Mouse (Mus musculus): Measurements from ENCODE around the gene Yod1. TPM values are rescaled to one million over a fixed set of nuclear protein-coding genes. Genes with fewer than 3 reads are reported as not detected.

Yod1 gene
- polyA plus RNA-seq, 1 experiment, result 1.2 TPM

DNA sequence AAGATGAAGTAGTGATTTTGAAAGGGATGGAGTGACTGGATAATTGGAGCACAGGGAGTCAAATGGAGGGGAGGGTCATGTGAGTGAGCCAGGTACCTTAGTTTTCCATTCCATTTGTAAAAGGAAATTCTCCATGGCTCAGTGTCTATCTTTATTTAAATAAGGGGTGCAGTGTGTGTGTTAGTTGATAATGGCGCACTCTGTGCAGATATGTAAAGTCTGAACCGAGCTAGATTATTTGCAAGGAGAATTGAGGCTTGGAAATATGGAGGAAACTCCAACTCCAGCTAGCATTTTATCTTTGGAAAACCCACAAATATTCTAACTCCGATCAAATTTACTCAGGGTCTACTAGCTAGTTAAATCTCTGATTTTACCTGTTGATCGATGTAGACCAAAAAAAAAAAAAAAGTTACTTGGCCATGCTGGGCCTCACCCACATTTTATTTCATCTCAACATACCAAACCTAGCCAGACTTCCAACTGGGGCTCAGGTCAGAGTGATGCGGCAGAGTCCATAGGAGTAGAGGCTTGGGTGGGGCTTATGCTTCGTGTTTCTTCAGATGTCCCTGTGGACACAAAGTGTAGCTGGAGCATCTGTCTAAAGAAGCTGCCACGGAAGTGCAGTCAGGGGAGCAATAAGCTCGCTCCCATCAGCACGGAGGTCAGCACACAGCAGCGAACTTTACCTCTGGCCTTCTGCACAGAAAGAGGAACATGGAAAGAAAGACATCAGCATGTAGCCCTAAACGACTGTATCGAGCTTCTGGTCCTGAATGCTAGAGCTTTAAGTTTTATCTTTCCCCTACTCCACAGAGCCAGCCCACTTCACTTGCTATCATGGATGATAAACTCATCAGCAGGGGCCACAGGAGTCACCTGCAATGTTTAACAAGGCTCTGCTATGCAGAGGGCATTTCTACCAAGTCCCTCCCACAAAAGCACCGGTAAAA, 15.9 kb downstream of the Yod1 start:
- no peaks in the 10 kb centered on the region for H3K27me3 ChIP-seq (replicated peaks; ENCODE audit: control insufficient read depth, insufficient read depth, low read length)

DNA sequence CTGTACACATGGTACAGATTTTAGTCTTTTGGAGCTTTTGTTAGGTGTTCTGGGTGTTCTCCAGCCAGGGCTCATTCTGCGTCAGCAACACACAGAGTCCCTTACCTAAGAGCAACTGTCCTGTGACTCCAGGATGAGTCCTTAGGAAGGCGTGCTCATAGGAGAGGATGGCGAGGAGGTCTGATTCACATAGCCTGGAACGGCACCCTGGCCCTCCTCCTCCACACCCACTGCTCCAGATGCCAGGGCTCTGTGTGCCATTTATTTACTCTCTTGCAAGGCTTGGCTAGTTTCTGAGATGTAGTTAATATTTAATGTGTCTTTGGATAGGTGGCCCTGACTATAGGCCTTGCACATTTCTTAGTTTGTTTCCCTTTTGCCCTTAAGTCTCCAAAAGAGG, 16.5 kb downstream of the Yod1 start:
- WGBS, result 48% methylated on average over 4 of the region's 4 CpGs
- TF ChIP-seq CTCF (conservative IDR thresholded peaks at IDR 0.05; ENCODE audit: insufficient read depth, insufficient read length, low read depth, low read length) (no peak), POLR2A (IDR thresholded peaks at IDR 0.05; ENCODE audit: low read depth, low read length) (peak; percentile 25)
- peak overlapping the region; percentile 33 for H3K4me3 ChIP-seq (ENCODE audit: insufficient read depth, low read depth, low read length)
- peak overlapping the region; percentile 100 for H3K27ac ChIP-seq (ENCODE audit: insufficient read depth, low read depth, low read length)
- DNase-seq, result peak; percentile 90
- no peaks in the 10 kb centered on the region for H3K36me3 ChIP-seq (ENCODE audit: control insufficient read depth, insufficient read depth, low read length)
- peaks cover 8% of the 10 kb centered on the region for H3K4me1 ChIP-seq (ENCODE audit: control insufficient read depth, insufficient read depth, low read length)
- no peaks in the 10 kb centered on the region for H3K27me3 ChIP-seq (replicated peaks; ENCODE audit: control insufficient read depth, insufficient read depth, low read length)

More for the DNA sequence above, 15.9 kb downstream of the Yod1 start:
- no peak for DNase-seq
- Histone ChIP-seq H3K27ac (ENCODE audit: insufficient read depth, low read depth, low read length) (peak overlapping the region; percentile 100), H3K4me1 (ENCODE audit: control insufficient read depth, insufficient read depth, low read length) (peaks cover 11% of the 10 kb centered on the region), H3K4me3 (ENCODE audit: insufficient read depth, low read depth, low read length) (peak overlapping the region; percentile 33), H3K36me3 (ENCODE audit: control insufficient read depth, insufficient read depth, low read length) (no peaks in the 10 kb centered on the region)
- 56% methylated on average over 13 of the region's 13 CpGs for WGBS
- TF ChIP-seq CTCF (conservative IDR thresholded peaks at IDR 0.05; ENCODE audit: insufficient read depth, insufficient read length, low read depth, low read length) (no peak), POLR2A (IDR thresholded peaks at IDR 0.05; ENCODE audit: low read depth, low read length) (no peak)

- 22% methylated on average over 5 of the region's 5 CpGs for WGBS
- peak; percentile 50 for DNase-seq
- Histone ChIP-seq H3K27ac (ENCODE audit: insufficient read depth, low read depth, low read length) (peak overlapping the region; percentile 100), H3K36me3 (ENCODE audit: control insufficient read depth, insufficient read depth, low read length) (no peaks in the 10 kb centered on the region), H3K4me1 (ENCODE audit: control insufficient read depth, insufficient read depth, low read length) (peaks cover 8% of the 10 kb centered on the region), H3K4me3 (ENCODE audit: insufficient read depth, low read depth, low read length) (peak overlapping the region; percentile 44), H3K27me3 (replicated peaks; ENCODE audit: control insufficient read depth, insufficient read depth, low read length) (no peaks in the 10 kb centered on the region)
- no peak for TF ChIP-seq POLR2A (IDR thresholded peaks at IDR 0.05; ENCODE audit: low read depth, low read length)
Measured at GRCm38 (mm10) chr1:130734452-130734851, 17.3 kb downstream of the Yod1 start.

DNA sequence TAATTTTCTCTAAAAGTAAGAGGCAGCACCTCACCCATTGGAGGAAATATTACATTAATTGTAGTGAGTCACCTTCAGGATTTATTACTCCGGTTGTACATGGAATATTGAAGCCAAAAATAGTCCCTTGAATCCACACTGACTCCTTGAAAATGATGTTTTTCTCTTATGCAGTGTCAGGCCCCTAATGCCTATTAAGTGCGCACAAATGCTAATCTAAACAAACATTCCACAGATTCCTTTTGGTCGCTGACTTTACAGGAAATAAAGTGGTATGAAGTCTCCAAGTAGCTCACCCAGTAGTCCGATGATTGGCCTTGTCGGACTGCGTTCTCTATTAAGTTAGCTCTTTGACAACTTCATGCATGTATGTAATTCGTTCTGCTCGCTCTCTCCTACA, 17.7 kb downstream of the Yod1 start:
- peak overlapping the region; percentile 100 for H3K27ac ChIP-seq (ENCODE audit: insufficient read depth, low read depth, low read length)
- peak; percentile 43 for DNase-seq
- WGBS, result 43% methylated on average over 8 of the region's 8 CpGs
- H3K36me3 ChIP-seq (ENCODE audit: control insufficient read depth, insufficient read depth, low read length), result no peaks in the 10 kb centered on the region
- H3K4me3 ChIP-seq (ENCODE audit: insufficient read depth, low read depth, low read length), result peak overlapping the region; percentile 6
- no peaks in the 10 kb centered on the region for H3K27me3 ChIP-seq (replicated peaks; ENCODE audit: control insufficient read depth, insufficient read depth, low read length)
- TF ChIP-seq POLR2A (IDR thresholded peaks at IDR 0.05; ENCODE audit: low read depth, low read length) (no peak), CTCF (conservative IDR thresholded peaks at IDR 0.05; ENCODE audit: insufficient read depth, insufficient read length, low read depth, low read length) (no peak)
- peaks cover 8% of the 10 kb centered on the region for H3K4me1 ChIP-seq (ENCODE audit: control insufficient read depth, insufficient read depth, low read length)

DNA sequence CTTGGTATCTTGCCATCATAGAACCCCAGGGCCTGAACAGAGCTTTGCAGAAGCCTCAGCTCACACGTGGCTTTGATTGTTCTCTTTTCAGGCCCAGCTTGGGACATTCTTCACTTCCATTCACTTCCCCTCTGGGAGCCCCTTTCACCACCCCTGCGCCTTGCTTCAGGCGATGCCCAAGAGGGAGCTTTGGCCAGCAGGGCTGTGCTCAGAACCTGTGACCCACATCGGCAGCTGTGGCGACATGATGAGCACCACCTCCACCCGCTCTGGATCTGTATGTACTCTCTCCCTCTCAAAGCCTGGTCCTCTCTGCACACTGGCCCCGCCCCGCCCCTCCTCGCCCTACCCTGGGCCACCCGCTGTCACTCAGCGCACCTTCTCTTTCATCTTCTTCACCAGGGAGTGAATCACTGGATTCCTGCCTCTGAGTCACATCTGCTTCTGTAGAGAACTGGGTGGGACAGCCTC, 20.3 kb downstream of the Yod1 start:
- H3K27me3 ChIP-seq (replicated peaks; ENCODE audit: control insufficient read depth, insufficient read depth, low read length), result no peaks in the 10 kb centered on the region
- H3K4me1 ChIP-seq (ENCODE audit: control insufficient read depth, insufficient read depth, low read length), result peaks cover 8% of the 10 kb centered on the region
- WGBS, result 59% methylated on average over 11 of the region's 11 CpGs
- no peak for TF ChIP-seq POLR2A (IDR thresholded peaks at IDR 0.05; ENCODE audit: low read depth, low read length)
- TF ChIP-seq CTCF (conservative IDR thresholded peaks at IDR 0.05; ENCODE audit: insufficient read depth, insufficient read length, low read depth, low read length), result no peak
- no peak for DNase-seq
- no peak overlapping the region for H3K4me3 ChIP-seq (ENCODE audit: insufficient read depth, low read depth, low read length)
- no peaks in the 10 kb centered on the region for H3K36me3 ChIP-seq (ENCODE audit: control insufficient read depth, insufficient read depth, low read length)
- no peak overlapping the region for H3K27ac ChIP-seq (ENCODE audit: insufficient read depth, low read depth, low read length)

DNA sequence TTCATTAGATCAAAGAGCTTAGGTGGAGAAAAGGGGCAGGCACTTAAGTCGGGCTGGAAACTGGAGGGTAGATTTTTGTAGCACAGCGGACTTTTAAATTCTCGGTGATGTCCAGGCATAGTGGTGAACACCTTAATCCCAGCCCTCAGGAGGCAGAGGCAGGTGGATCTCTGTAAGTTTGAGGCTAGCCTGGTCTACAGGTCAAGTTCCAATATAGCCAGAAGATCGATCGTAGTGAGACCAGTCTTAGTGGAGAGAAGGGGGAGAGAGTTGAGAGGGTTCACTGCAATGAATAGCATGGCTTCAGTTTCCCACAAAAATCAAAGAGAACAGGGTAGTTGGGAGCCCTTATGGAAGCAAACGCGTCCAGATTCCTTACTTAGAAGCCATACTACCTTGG, 20.8 kb downstream of the Yod1 start:
- no peak for DNase-seq
- TF ChIP-seq CTCF (conservative IDR thresholded peaks at IDR 0.05; ENCODE audit: insufficient read depth, insufficient read length, low read depth, low read length) (no peak), POLR2A (IDR thresholded peaks at IDR 0.05; ENCODE audit: low read depth, low read length) (no peak)
- H3K27ac ChIP-seq (ENCODE audit: insufficient read depth, low read depth, low read length), result no peak overlapping the region
- 90% methylated on average over 7 of the region's 7 CpGs for WGBS
- H3K27me3 ChIP-seq (replicated peaks; ENCODE audit: control insufficient read depth, insufficient read depth, low read length), result no peaks in the 10 kb centered on the region
- H3K4me1 ChIP-seq (ENCODE audit: control insufficient read depth, insufficient read depth, low read length), result peaks cover 8% of the 10 kb centered on the region
- no peaks in the 10 kb centered on the region for H3K36me3 ChIP-seq (ENCODE audit: control insufficient read depth, insufficient read depth, low read length)
- H3K4me3 ChIP-seq (ENCODE audit: insufficient read depth, low read depth, low read length), result no peak overlapping the region

- no peak overlapping the region for H3K4me3 ChIP-seq (ENCODE audit: insufficient read depth, low read depth, low read length)
- 70% methylated on average over 3 of the region's 3 CpGs for whole genome bisulfite sequencing
- H3K27ac ChIP-seq (ENCODE audit: insufficient read depth, low read depth, low read length), result no peak overlapping the region
- no peaks in the 10 kb centered on the region for H3K27me3 ChIP-seq (replicated peaks; ENCODE audit: control insufficient read depth, insufficient read depth, low read length)
- H3K4me1 ChIP-seq (ENCODE audit: control insufficient read depth, insufficient read depth, low read length), result peaks cover 8% of the 10 kb centered on the region
- TF ChIP-seq POLR2A (IDR thresholded peaks at IDR 0.05; ENCODE audit: low read depth, low read length) (no peak), CTCF (conservative IDR thresholded peaks at IDR 0.05; ENCODE audit: insufficient read depth, insufficient read length, low read depth, low read length) (no peak)
- DNase-seq, result no peak
- H3K36me3 ChIP-seq (ENCODE audit: control insufficient read depth, insufficient read depth, low read length), result no peaks in the 10 kb centered on the region
Measured at GRCm38 (mm10) chr1:130738551-130739106, 21.5 kb downstream of the Yod1 start.

Measured in kidney, adult 2 months (tissue).